Mouse (Mus musculus) MEL (cell line): Measurements from ENCODE around the gene Tmcc3. TPM values are rescaled to one million over a fixed set of nuclear protein-coding genes. Genes with fewer than 3 reads are reported as not detected.

ENCODE experiments used
- DNase-seq: peaks from one replicate; pipeline ENCODE4 v3.0.0; 2011; ENCODE audit warnings: low read depth, low spot score
- H3K27ac ChIP-seq: 2 replicates; pipeline ENCODE4 v1.5.1; 2012; ENCODE audit warnings: low read depth, mild to moderate bottlenecking, control low read depth, low read length, moderate library complexity; ENCODE audit not compliant: control insufficient read depth
- H3K27me3 ChIP-seq, 2 experiments: fragments of 150-350 bp in 1 of 2; sonication (generic) in 1 of 2; 2 replicates each; pipeline ENCODE4 v1.6.1; 2012; ENCODE audit warnings: low read length in 2 of 2, mild to moderate bottlenecking in 2 of 2, improper control_type of control experiment in 1 of 2, moderate library complexity in 1 of 2; ENCODE audit not compliant: insufficient read depth in 2 of 2, control insufficient read depth in 1 of 2
- H3K36me3 ChIP-seq, 2 experiments: 2 replicates each; pipeline ENCODE4 v1.6.1; 2012 to 2014; ENCODE audit warnings: low read length in 2 of 2, improper control_type of control experiment in 1 of 2, inconsistent platforms in 1 of 2, mild to moderate bottlenecking in 1 of 2; ENCODE audit not compliant: insufficient read depth in 2 of 2, control insufficient read depth in 1 of 2
- H3K4me1 ChIP-seq, 2 experiments: fragments of 150-350 bp in 1 of 2; sonication (generic) in 1 of 2; 2 replicates each; pipeline ENCODE4 v1.6.1; 2012; ENCODE audit warnings: low read length in 2 of 2, improper control_type of control experiment in 1 of 2, mild to moderate bottlenecking in 1 of 2; ENCODE audit not compliant: insufficient read depth in 2 of 2, control insufficient read depth in 1 of 2
- H3K4me3 ChIP-seq, 2 experiments: fragments of 150-350 bp in 1 of 2; sonication (generic) in 1 of 2; 2 replicates each; pipeline ENCODE4 v1.5.1; 2012; ENCODE audit warnings: low read depth in 2 of 2, low read length in 2 of 2, mild to moderate bottlenecking in 2 of 2, moderate library complexity in 2 of 2, control low read depth in 1 of 2, improper control_type of control experiment in 1 of 2; ENCODE audit not compliant: control insufficient read depth in 1 of 2, insufficient read depth in 1 of 2
- H3K79me2 ChIP-seq: 2 replicates; pipeline ENCODE4 v1.6.1; 2012; ENCODE audit warnings: mild to moderate bottlenecking, low read length, moderate library complexity; ENCODE audit not compliant: control insufficient read depth, poor library complexity, insufficient read depth
- H3K9ac ChIP-seq: 2 replicates; pipeline ENCODE4 v1.6.1; 2012; ENCODE audit warnings: low read depth, mild to moderate bottlenecking, control low read depth, low read length, moderate library complexity; ENCODE audit not compliant: control insufficient read depth, poor library complexity, severe bottlenecking
- H3K9me3 ChIP-seq: fragments of 150-350 bp; sonication (generic); replicated peaks from 2 replicates; pipeline ENCODE4 v1.6.1; 2012; ENCODE audit warnings: mild to moderate bottlenecking, low read length, improper control_type of control experiment, moderate library complexity; ENCODE audit not compliant: insufficient read depth
- CHD2 ChIP-seq: IDR thresholded peaks from 2 replicates; pipeline ENCODE4 v1.6.1; 2011; ENCODE audit warnings: low read length, improper control_type of control experiment
- EP300 ChIP-seq, 2 experiments: IDR thresholded peaks; 2 replicates each; pipeline ENCODE4 v1.6.1; 2011; ENCODE audit warnings: improper control_type of control experiment in 2 of 2, low read length in 2 of 2, low read depth in 1 of 2, mild to moderate bottlenecking in 1 of 2
- GATA1 ChIP-seq: IDR thresholded peaks from 2 replicates; pipeline ENCODE4 v1.6.1; 2011; ENCODE audit warnings: low read depth, low read length, improper control_type of control experiment
- KAT2A ChIP-seq: conservative IDR thresholded peaks from 2 replicates; pipeline ENCODE4 v1.6.1; 2012; ENCODE audit warnings: low read depth, low read length, improper control_type of control experiment, inconsistent platforms
- MAFK ChIP-seq: IDR thresholded peaks from 2 replicates; pipeline ENCODE4 v1.6.1; 2011; ENCODE audit warnings: low read depth, mild to moderate bottlenecking, low read length, improper control_type of control experiment, borderline replicate concordance
- MAX ChIP-seq: IDR thresholded peaks from 2 replicates; pipeline ENCODE4 v1.6.1; 2011; ENCODE audit warnings: low read length, improper control_type of control experiment
- MAZ ChIP-seq: IDR thresholded peaks from 2 replicates; pipeline ENCODE4 v1.6.1; 2012; ENCODE audit warnings: low read depth, mild to moderate bottlenecking, inconsistent platforms, low read length, improper control_type of control experiment
- MEF2A ChIP-seq: IDR thresholded peaks from 2 replicates; pipeline ENCODE4 v1.6.1; 2014; ENCODE audit warnings: low read depth, mild to moderate bottlenecking, inconsistent platforms, low read length, improper control_type of control experiment; ENCODE audit not compliant: poor library complexity, insufficient replicate concordance, severe bottlenecking; ENCODE audit errors: extremely low read depth
- MYB ChIP-seq: IDR thresholded peaks from 2 replicates; pipeline ENCODE4 v1.6.1; 2011; ENCODE audit warnings: mild to moderate bottlenecking, low read depth, low read length, improper control_type of control experiment
- POLR2A ChIP-seq, 2 experiments: IDR thresholded peaks; 2 replicates each; pipeline ENCODE4 v1.6.1; 2011 to 2012; ENCODE audit warnings: low read length in 2 of 2, mild to moderate bottlenecking in 2 of 2, control low read depth in 1 of 2, improper control_type of control experiment in 1 of 2, low read depth in 1 of 2, moderate library complexity in 1 of 2; ENCODE audit not compliant: control insufficient read depth in 1 of 2, insufficient read depth in 1 of 2, poor library complexity in 1 of 2
- POLR2AphosphoS2 ChIP-seq: IDR thresholded peaks from 2 replicates; pipeline ENCODE4 v1.6.1; 2011; ENCODE audit warnings: low read length, improper control_type of control experiment
- POLR2AphosphoS5 ChIP-seq: IDR thresholded peaks from 2 replicates; pipeline ENCODE4 v1.6.1; 2012; ENCODE audit warnings: low read depth, borderline replicate concordance, mild to moderate bottlenecking, inconsistent platforms, low read length, moderate library complexity, mixed read lengths
- TAL1 ChIP-seq: IDR thresholded peaks from 2 replicates; pipeline ENCODE4 v1.6.1; 2012; ENCODE audit warnings: mild to moderate bottlenecking, inconsistent platforms, low read length, moderate library complexity, mixed read lengths
- USF2 ChIP-seq, 2 experiments: IDR thresholded peaks; 2 replicates each; pipeline ENCODE4 v1.6.1; 2011 to 2012; ENCODE audit warnings: improper control_type of control experiment in 2 of 2, low read length in 2 of 2, borderline replicate concordance in 1 of 2, inconsistent platforms in 1 of 2, low read depth in 1 of 2, mild to moderate bottlenecking in 1 of 2; ENCODE audit not compliant: insufficient read depth in 1 of 2
- ZC3H11A ChIP-seq: IDR thresholded peaks from 2 replicates; pipeline ENCODE4 v1.6.1; 2012; ENCODE audit warnings: low read depth, mild to moderate bottlenecking, inconsistent platforms, low read length, improper control_type of control experiment
- ZMIZ1 ChIP-seq: IDR thresholded peaks from 2 replicates; pipeline ENCODE4 v1.6.1; 2012; ENCODE audit warnings: low read depth, mild to moderate bottlenecking, inconsistent platforms, low read length, improper control_type of control experiment, moderate library complexity
- polyA plus RNA-seq, 2 experiments: library from polyadenylated mRNA; stranded (reverse) in 1 of 2; unstranded in 1 of 2; fragments of >175 nt in 1 of 2; fragments of >200 nt in 1 of 2; gene quantifications; 2 replicates each; pipeline versions ENCODE4 v1.2.1 to v1.2.4; 2012; ENCODE audit warnings: low replicate concordance in 2 of 2, low read depth in 1 of 2; ENCODE audit not compliant: insufficient read length in 2 of 2, insufficient read depth in 1 of 2, missing spikeins in 1 of 2
- total RNA-seq: library from RNA; depleted of rRNA; stranded (reverse); fragments of 300-350 nt; gene quantifications from 2 replicates; pipeline ENCODE4 v1.2.3, GENCODE M21; 2012

The Tmcc3 gene
- total and polyA plus RNA-seq, 3 experiments, result 1.3 to 2.6 TPM; not detected in 1

DNA sequence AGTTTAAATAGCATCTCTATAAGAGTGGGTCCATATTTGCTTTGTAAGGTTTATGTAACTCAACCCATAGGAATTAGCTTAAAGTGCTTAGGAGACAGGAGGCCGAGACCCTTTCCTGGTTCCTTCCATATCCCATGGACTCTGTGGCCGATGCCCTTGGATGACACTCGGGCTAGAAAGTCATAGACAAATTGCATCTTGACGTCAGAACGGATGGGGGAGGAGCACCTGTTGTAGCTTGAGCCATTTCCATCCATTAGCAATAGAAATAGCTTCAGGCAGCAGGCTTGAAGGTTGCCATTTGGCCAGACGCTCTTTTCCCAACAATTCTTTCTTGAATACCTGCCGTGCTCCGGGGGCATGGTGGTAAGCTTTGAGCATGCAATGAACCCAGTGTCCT, 150.1 kb downstream of the Tmcc3 start:
- H3K4me1 ChIP-seq, result no peaks in the 10 kb centered on the region
- H3K9me3 ChIP-seq, result no peaks in the 10 kb centered on the region
- no peak overlapping the region for H3K4me3 ChIP-seq
- no peak for TF ChIP-seq KAT2A
- no peak for TF ChIP-seq GATA1
- TF ChIP-seq ZC3H11A, result no peak
- no peak for TF ChIP-seq MAX
- TF ChIP-seq POLR2AphosphoS5, result no peak
- no peak for TF ChIP-seq MEF2A
- TF ChIP-seq CHD2, result no peak
- TF ChIP-seq MAFK, result no peak
- no peak for TF ChIP-seq TAL1
- no peak for TF ChIP-seq MAZ
- no peak for TF ChIP-seq MYB
- no peaks in the 10 kb centered on the region for H3K79me2 ChIP-seq
- no peaks in the 10 kb centered on the region for H3K36me3 ChIP-seq
- no peak for DNase-seq
- no peak overlapping the region for H3K9ac ChIP-seq
- H3K27ac ChIP-seq, result no peak overlapping the region
- peaks cover 5% of the 10 kb centered on the region in 2 experiments for H3K27me3 ChIP-seq

DNA sequence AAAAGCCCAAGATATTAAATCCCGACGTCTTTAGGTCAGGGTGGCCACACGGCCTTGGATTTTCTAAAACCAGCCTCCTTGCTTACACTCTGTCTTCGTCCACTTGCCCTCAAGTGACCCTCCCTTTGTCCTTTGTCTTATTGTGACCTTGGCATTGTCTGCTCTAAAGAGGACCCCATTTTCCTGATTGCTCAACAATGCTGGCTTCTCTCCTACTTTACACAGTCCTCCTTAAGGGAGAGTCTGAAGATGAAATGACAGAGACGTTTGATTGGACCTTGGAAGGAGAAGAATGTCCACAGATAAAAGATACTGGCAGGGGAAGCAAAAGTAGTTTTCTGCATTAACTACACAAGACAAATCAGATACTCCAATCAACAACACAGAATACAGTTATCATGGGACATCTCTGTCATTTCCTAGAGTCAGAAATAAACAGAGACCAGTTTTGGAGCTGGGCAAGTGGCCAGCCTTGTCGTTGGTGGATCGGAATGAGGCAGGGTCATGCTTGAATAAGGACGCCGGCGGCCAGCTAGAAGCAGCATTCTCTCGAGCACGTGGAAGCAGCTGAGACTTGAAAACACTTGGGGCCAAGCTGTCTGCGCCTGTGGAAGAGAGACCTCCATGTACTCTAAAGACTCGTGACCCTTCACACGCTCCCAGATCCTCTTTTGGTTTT, 150.8 kb downstream of the Tmcc3 start:
- Histone ChIP-seq H3K4me3 (no peak overlapping the region), H3K36me3 (no peaks in the 10 kb centered on the region), H3K4me1 (no peaks in the 10 kb centered on the region), H3K27me3 (peaks cover 7% of the 10 kb centered on the region in 2 experiments), H3K27ac (no peak overlapping the region), H3K79me2 (no peaks in the 10 kb centered on the region), H3K9ac (no peak overlapping the region), H3K9me3 (no peaks in the 10 kb centered on the region)
- TF ChIP-seq EP300 (IDR thresholded peaks at IDR 0.05; ENCODE audit: low read depth in 1 of 2, low read length in 2 of 2) (no peak), POLR2AphosphoS5 (no peak), CHD2 (no peak), ZMIZ1 (no peak), MAZ (no peak), POLR2AphosphoS2 (no peak), TAL1 (no peak), USF2 (IDR thresholded peaks at IDR 0.05; ENCODE audit: borderline replicate concordance in 1 of 2, insufficient read depth in 1 of 2, low read depth in 1 of 2, low read length in 2 of 2) (no peak), POLR2A (IDR thresholded peaks at IDR 0.05; ENCODE audit: control insufficient read depth in 1 of 2, insufficient read depth in 1 of 2, low read depth in 1 of 2, low read length in 2 of 2, poor library complexity in 1 of 2) (no peak)
- DNase-seq, result no peak
